Mouse (Mus musculus) thymus, adult 2 months (tissue): ENCODE measurements around the gene Gm17428.

Experiments used
- CTCF ChIP-seq: fragments of 200-500 bp; IDR thresholded peaks from 2 replicates; pipeline ENCODE4 v1.5.1; 2012; ENCODE audit warnings: mild to moderate bottlenecking, control low read depth, low read length, moderate library complexity, borderline replicate concordance; ENCODE audit not compliant: control insufficient read depth, poor library complexity, insufficient read depth; ENCODE audit errors: extremely low read depth
- POLR2A ChIP-seq: fragments of 200-500 bp; IDR thresholded peaks from 2 replicates; pipeline ENCODE4 v1.6.1; 2012; ENCODE audit warnings: mild to moderate bottlenecking, low read length, control low read depth, moderate library complexity; ENCODE audit not compliant: control insufficient read depth, poor library complexity, insufficient read depth; ENCODE audit errors: extremely low read depth

- TF ChIP-seq POLR2A (no peak), CTCF (no peak)
Observed at GRCm38 (mm10) chr14:55006541-55006940, 29.8 kb downstream of the Gm17428 start.
